Mouse (Mus musculus): Measurements from ENCODE around the gene Ndufc2. TPM values are rescaled to one million over a fixed set of nuclear protein-coding genes. Genes with fewer than 3 reads are reported as not detected.

Ndufc2 gene
- polyA plus RNA-seq, 1 experiment from 2014 or later = 359 TPM

- Histone ChIP-seq H3K9me3 (replicated peaks) (no peaks in the 10 kb centered on the region), H3K9ac (no peak overlapping the region), H3K4me1 (no peaks in the 10 kb centered on the region), H3K4me2 (no peak overlapping the region), H3K36me3 (peaks cover 67% of the 10 kb centered on the region), H3K27ac (no peak overlapping the region), H3K27me3 (no peaks in the 10 kb centered on the region), H3K4me3 (replicated peaks) (no peak overlapping the region)
- no peak for ATAC-seq (replicated peaks; ENCODE audit: low FRiP score)
- WGBS = 88% methylated on average over 13 of the region's 13 CpGs
Observed at GRCm38 (mm10) chr7:97391293-97392078, 8.3 kb upstream of the Ndufc2 start.

- 80% methylated on average over 6 of the region's 6 CpGs for WGBS
Observed at GRCm38 (mm10) chr7:97392079-97392445, 7.7 kb upstream of the Ndufc2 start.

GRCm38 (mm10) chr7:97394375-97394774 is 5.4 kb upstream of the Ndufc2 start:
- H3K36me3 ChIP-seq = peaks cover 38% of the 10 kb centered on the region
- H3K4me1 ChIP-seq = peaks cover under 1% of the 10 kb centered on the region; the same call in 1 of the 2 replicates
- no peak overlapping the region for H3K27ac ChIP-seq
- no peaks in the 10 kb centered on the region for H3K9me3 ChIP-seq (replicated peaks)
- no peaks in the 10 kb centered on the region for H3K27me3 ChIP-seq
- no peak overlapping the region for H3K4me3 ChIP-seq (replicated peaks)
- no peak overlapping the region for H3K9ac ChIP-seq
- ATAC-seq (replicated peaks; ENCODE audit: low FRiP score) = no peak
- 75% methylated on average over 2 of the region's 2 CpGs for WGBS
- no peak overlapping the region for H3K4me2 ChIP-seq

More at GRCm38 (mm10) chr7:97392079-97392445, 7.7 kb upstream of the Ndufc2 start:
- no peak overlapping the region for H3K4me2 ChIP-seq
- H3K36me3 ChIP-seq = peaks cover 61% of the 10 kb centered on the region
- H3K4me3 ChIP-seq (replicated peaks) = no peak overlapping the region
- no peak overlapping the region for H3K9ac ChIP-seq
- H3K4me1 ChIP-seq = no peaks in the 10 kb centered on the region
- H3K27me3 ChIP-seq = no peaks in the 10 kb centered on the region
- ATAC-seq (replicated peaks; ENCODE audit: low FRiP score) = no peak
- H3K9me3 ChIP-seq (replicated peaks) = no peaks in the 10 kb centered on the region
- no peak overlapping the region for H3K27ac ChIP-seq

- no peak for ATAC-seq (replicated peaks; ENCODE audit: low FRiP score)
- Histone ChIP-seq H3K4me1 (peaks cover 20% of the 10 kb centered on the region), H3K9me3 (replicated peaks) (peaks cover 7% of the 10 kb centered on the region; the same call in 1 of the 2 replicates), H3K4me2 (no peak overlapping the region), H3K9ac (no peak overlapping the region), H3K27me3 (no peaks in the 10 kb centered on the region), H3K4me3 (replicated peaks) (no peak overlapping the region), H3K36me3 (peaks cover 20% of the 10 kb centered on the region), H3K27ac (no peak overlapping the region)
- 86% methylated on average over 6 of the region's 6 CpGs for WGBS
Observed at GRCm38 (mm10) chr7:97398943-97399342, 860 bp upstream of the Ndufc2 start.

GRCm38 (mm10) chr7:97407145-97407544 is 7.3 kb downstream of the Ndufc2 start:
- WGBS = 86% methylated on average over 10 of the region's 10 CpGs
- Histone ChIP-seq H3K4me3 (replicated peaks) (no peak overlapping the region), H3K4me1 (no peaks in the 10 kb centered on the region), H3K9ac (no peak overlapping the region), H3K9me3 (replicated peaks) (peaks cover 7% of the 10 kb centered on the region; the same call in 1 of the 2 replicates), H3K27me3 (no peaks in the 10 kb centered on the region), H3K27ac (no peak overlapping the region), H3K36me3 (peaks cover 62% of the 10 kb centered on the region), H3K4me2 (no peak overlapping the region)
- ATAC-seq (replicated peaks; ENCODE audit: low FRiP score) = no peak

GRCm38 (mm10) chr7:97411106-97411505 is 11.3 kb downstream of the Ndufc2 start:
- 94% methylated on average over 2 of the region's 2 CpGs for WGBS
- H3K4me3 ChIP-seq (replicated peaks) = no peak overlapping the region
- H3K36me3 ChIP-seq = peaks cover 53% of the 10 kb centered on the region
- no peaks in the 10 kb centered on the region for H3K4me1 ChIP-seq
- H3K27me3 ChIP-seq = no peaks in the 10 kb centered on the region
- H3K27ac ChIP-seq = no peak overlapping the region
- no peak overlapping the region for H3K9ac ChIP-seq
- H3K4me2 ChIP-seq = no peak overlapping the region
- ATAC-seq (replicated peaks; ENCODE audit: low FRiP score) = no peak
- H3K9me3 ChIP-seq (replicated peaks) = no peaks in the 10 kb centered on the region

- H3K27me3 ChIP-seq = no peaks in the 10 kb centered on the region
- H3K4me1 ChIP-seq = no peaks in the 10 kb centered on the region
- no peak overlapping the region for H3K9ac ChIP-seq
- no peak overlapping the region for H3K4me3 ChIP-seq (replicated peaks)
- H3K4me2 ChIP-seq = no peak overlapping the region
- 81% methylated on average over 3 of the region's 3 CpGs for WGBS
- H3K36me3 ChIP-seq = peaks cover 53% of the 10 kb centered on the region
- ATAC-seq (replicated peaks; ENCODE audit: low FRiP score) = no peak
- H3K27ac ChIP-seq = no peak overlapping the region
- no peaks in the 10 kb centered on the region for H3K9me3 ChIP-seq (replicated peaks)
Observed at GRCm38 (mm10) chr7:97411575-97411974, 11.8 kb downstream of the Ndufc2 start.

GRCm38 (mm10) chr7:97413981-97414380 is 14.2 kb downstream of the Ndufc2 start:
- Histone ChIP-seq H3K27me3 (no peaks in the 10 kb centered on the region), H3K4me2 (no peak overlapping the region), H3K27ac (no peak overlapping the region), H3K9ac (no peak overlapping the region), H3K4me1 (no peaks in the 10 kb centered on the region; the same call in 1 of the 2 replicates), H3K9me3 (replicated peaks) (no peaks in the 10 kb centered on the region), H3K36me3 (peaks cover 31% of the 10 kb centered on the region), H3K4me3 (replicated peaks) (no peak overlapping the region)
- ATAC-seq (replicated peaks; ENCODE audit: low FRiP score) = no peak
- 95% methylated on average over 1 of the region's 1 CpGs for WGBS

GRCm38 (mm10) chr7:97414426-97414825 is 14.6 kb downstream of the Ndufc2 start:
- Histone ChIP-seq H3K27ac (no peak overlapping the region), H3K4me2 (no peak overlapping the region), H3K36me3 (peaks cover 27% of the 10 kb centered on the region), H3K4me3 (replicated peaks) (no peak overlapping the region), H3K4me1 (no peaks in the 10 kb centered on the region; the same call in 1 of the 2 replicates), H3K9ac (no peak overlapping the region), H3K9me3 (replicated peaks) (no peaks in the 10 kb centered on the region), H3K27me3 (no peaks in the 10 kb centered on the region)
- 73% methylated on average over 1 of the region's 1 CpGs for WGBS
- no peak for ATAC-seq (replicated peaks; ENCODE audit: low FRiP score)

GRCm38 (mm10) chr7:97414915-97415687 is 15.3 kb downstream of the Ndufc2 start:
- Histone ChIP-seq H3K36me3 (peaks cover 20% of the 10 kb centered on the region), H3K4me3 (replicated peaks) (no peak overlapping the region), H3K4me1 (no peaks in the 10 kb centered on the region; the same call in 1 of the 2 replicates), H3K9me3 (replicated peaks) (no peaks in the 10 kb centered on the region), H3K27me3 (no peaks in the 10 kb centered on the region), H3K9ac (no peak overlapping the region), H3K4me2 (no peak overlapping the region), H3K27ac (no peak overlapping the region)
- no peak; the same call in 1 of the 2 replicates for ATAC-seq (replicated peaks; ENCODE audit: low FRiP score)
- WGBS = 50% methylated on average over 9 of the region's 9 CpGs

GRCm38 (mm10) chr7:97416473-97416872 is 16.7 kb downstream of the Ndufc2 start:
- 91% methylated on average over 4 of the region's 4 CpGs for WGBS
- Histone ChIP-seq H3K4me1 (no peaks in the 10 kb centered on the region; the same call in 1 of the 2 replicates), H3K4me3 (replicated peaks) (no peak overlapping the region), H3K36me3 (0 out of 2 replicates have a peak, but pooled peaks cover 7% of the 10 kb centered on the region), H3K4me2 (no peak overlapping the region), H3K27me3 (no peaks in the 10 kb centered on the region), H3K27ac (no peak overlapping the region), H3K9me3 (replicated peaks) (no peaks in the 10 kb centered on the region), H3K9ac (no peak overlapping the region)
- ATAC-seq (replicated peaks; ENCODE audit: low FRiP score) = no peak

All from kidney, embryonic 15.5 days (tissue).